Mouse (Mus musculus) adrenal gland, adult 18-20 months (tissue): ENCODE measurements around the gene Sorcs1. TPM values are rescaled to one million over a fixed set of nuclear protein-coding genes. Genes with fewer than 3 reads are reported as not detected.
A peak's percentile ranks its signal among the peaks of the same experiment; 100 is the strongest.

Source experiments
- DNase-seq, 2 experiments: peaks; one replicate each; pipeline ENCODE4 v3.0.0; 2021 to 2022; ENCODE audit warnings: low spot score in 2 of 2
- total RNA-seq, 2 experiments: library from RNA; stranded (reverse); gene quantifications; 1 replicate in 1 of 2; 2 replicates in 1 of 2; pipeline ENCODE4 v1.2.3; 2021

Sorcs1 gene
- total RNA-seq, 2 experiments from 2014 or later: 0.43 to 0.45 TPM

GRCm38 (mm10) chr19:50440246-50440910 is 238.1 kb downstream of the Sorcs1 start:
- no peak for DNase-seq

- DNase-seq: no peak
These were observed 239.0 kb downstream of the Sorcs1 start for GRCm38 (mm10) chr19:50439464-50439881.

- peak in 1 of 2 experiments; percentile 31 for DNase-seq
These were observed 255.5 kb downstream of the Sorcs1 start for GRCm38 (mm10) chr19:50422928-50423327.

GRCm38 (mm10) chr19:50418962-50419720 is 259.3 kb downstream of the Sorcs1 start:
- no peak for DNase-seq

GRCm38 (mm10) chr19:50410561-50410960 is 267.9 kb downstream of the Sorcs1 start:
- no peak for DNase-seq

GRCm38 (mm10) chr19:50398341-50398740 is 280.1 kb downstream of the Sorcs1 start:
- no peak for DNase-seq

GRCm38 (mm10) chr19:50395731-50396130 is 282.7 kb downstream of the Sorcs1 start:
- peak; percentile 6 to 33 for DNase-seq

GRCm38 (mm10) chr19:50394101-50394500 is 284.3 kb downstream of the Sorcs1 start:
- no peak for DNase-seq

- DNase-seq: no peak
These were observed 288.4 kb downstream of the Sorcs1 start for GRCm38 (mm10) chr19:50389925-50390552.

GRCm38 (mm10) chr19:50378901-50379300 is 299.5 kb downstream of the Sorcs1 start:
- DNase-seq: no peak

- DNase-seq: no peak
These were observed 303.7 kb downstream of the Sorcs1 start for GRCm38 (mm10) chr19:50374751-50375150.

GRCm38 (mm10) chr19:50366446-50366845 is 312.0 kb downstream of the Sorcs1 start:
- DNase-seq: no peak

GRCm38 (mm10) chr19:50362655-50363500 is 315.6 kb downstream of the Sorcs1 start:
- DNase-seq: no peak

GRCm38 (mm10) chr19:50358561-50358960 is 319.9 kb downstream of the Sorcs1 start:
- DNase-seq: no peak

GRCm38 (mm10) chr19:50339211-50339610 is 339.2 kb downstream of the Sorcs1 start:
- no peak for DNase-seq

- DNase-seq: no peak
These were observed 341.7 kb downstream of the Sorcs1 start for GRCm38 (mm10) chr19:50336751-50337150.

GRCm38 (mm10) chr19:50331136-50331535 is 347.3 kb downstream of the Sorcs1 start:
- no peak for DNase-seq

- no peak for DNase-seq
These were observed 350.6 kb downstream of the Sorcs1 start for GRCm38 (mm10) chr19:50327804-50328203.

GRCm38 (mm10) chr19:50326151-50326550 is 352.3 kb downstream of the Sorcs1 start:
- no peak for DNase-seq

- no peak for DNase-seq
These were observed 352.8 kb downstream of the Sorcs1 start for GRCm38 (mm10) chr19:50325686-50326085.

GRCm38 (mm10) chr19:50307046-50307445 is 371.4 kb downstream of the Sorcs1 start:
- DNase-seq: no peak
